Mouse (Mus musculus) heart, postnatal 0 days (tissue): ENCODE measurements around the gene Tnfrsf1a.

ENCODE experiments used
- CTCF ChIP-seq: IDR thresholded peaks from 2 replicates; pipeline ENCODE4 v1.5.1; 2016; ENCODE audit warnings: antibody characterized with exemption, control low read depth, low read depth
- EP300 ChIP-seq: IDR thresholded peaks from 2 replicates; pipeline ENCODE4 v1.6.1; 2016; ENCODE audit warnings: antibody characterized with exemption, low read depth

DNA sequence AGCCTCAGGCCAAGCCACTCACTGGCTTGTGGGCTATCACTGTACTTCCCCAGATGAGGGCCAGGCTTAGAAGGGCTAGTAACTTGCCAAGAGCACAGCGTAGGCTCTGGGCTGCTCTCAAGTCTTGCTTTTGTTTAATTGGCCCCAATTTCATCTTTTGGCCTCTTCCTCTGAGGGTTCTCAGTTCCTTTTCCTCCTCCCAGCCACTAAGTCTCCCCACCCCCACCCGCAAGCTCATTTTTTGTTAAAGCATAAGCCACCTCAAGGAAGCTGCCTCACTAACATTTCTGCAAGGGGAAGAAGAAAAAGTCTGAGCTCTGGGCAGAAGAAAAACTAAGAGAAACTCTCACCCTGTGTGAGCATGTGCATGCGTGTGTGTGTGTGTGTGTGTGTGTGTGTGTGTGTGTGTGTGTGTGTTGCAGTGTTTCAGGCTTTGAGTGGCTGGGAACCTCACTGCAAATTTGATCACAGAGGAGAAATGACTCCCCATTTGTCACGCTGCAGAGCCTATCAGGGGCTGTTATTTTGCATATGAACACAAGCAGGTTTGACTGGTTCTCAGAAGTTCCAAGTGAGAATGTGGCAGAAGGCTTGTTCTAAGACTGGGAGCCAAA, 18.7 kb downstream of the Tnfrsf1a start:
- no peak for TF ChIP-seq CTCF
- TF ChIP-seq EP300: no peak
